Mouse (Mus musculus): Measurements from ENCODE around the gene Pdcd1lg2. TPM values are rescaled to one million over a fixed set of nuclear protein-coding genes. Genes with fewer than 3 reads are reported as not detected.
"Not testable (repeated sequence)": the region's sequence is repeated elsewhere in the genome, so short reads cannot be mapped to it uniquely, and the experiment has no call there.

The Pdcd1lg2 gene
- polyA plus RNA-seq, 1 experiment from 2014 or later, result not detected

- DNase-seq (ENCODE audit: low spot score) (no peak), ATAC-seq (replicated peaks; ENCODE audit: low FRiP score, low read depth) (no peak)
- Histone ChIP-seq H3K9me3 (replicated peaks; ENCODE audit: low read length) (no peaks in the 10 kb centered on the region), H3K36me3 (ENCODE audit: insufficient read depth, low read length) (no peaks in the 10 kb centered on the region), H3K27me3 (ENCODE audit: insufficient read depth, low read length) (no peaks in the 10 kb centered on the region), H3K4me2 (ENCODE audit: low read length) (no peak overlapping the region), H3K4me1 (replicated peaks; ENCODE audit: insufficient read depth, low read length) (no peaks in the 10 kb centered on the region), H3K27ac (no peak overlapping the region), H3K9ac (ENCODE audit: low read depth, low read length) (no peak overlapping the region), H3K4me3 (replicated peaks; ENCODE audit: low read depth, low read length) (no peak overlapping the region)
- TF ChIP-seq CTCF (IDR thresholded peaks at IDR 0.05; ENCODE audit: low read depth), result no peak
- WGBS, result 91% methylated on average over 4 of the region's 4 CpGs
These were observed 8.1 kb upstream of the Pdcd1lg2 start for GRCm38 (mm10) chr19:29402621-29403020.

GRCm38 (mm10) chr19:29403251-29403650 is 7.5 kb upstream of the Pdcd1lg2 start:
- Histone ChIP-seq H3K9me3 (replicated peaks; ENCODE audit: low read length) (no peaks in the 10 kb centered on the region), H3K27me3 (ENCODE audit: insufficient read depth, low read length) (no peaks in the 10 kb centered on the region), H3K4me1 (replicated peaks; ENCODE audit: insufficient read depth, low read length) (no peaks in the 10 kb centered on the region; the same call in 1 of the 2 replicates), H3K4me3 (replicated peaks; ENCODE audit: low read depth, low read length) (no peak overlapping the region), H3K36me3 (ENCODE audit: insufficient read depth, low read length) (no peaks in the 10 kb centered on the region), H3K4me2 (ENCODE audit: low read length) (no peak overlapping the region), H3K9ac (ENCODE audit: low read depth, low read length) (no peak overlapping the region), H3K27ac (no peak overlapping the region)
- TF ChIP-seq CTCF (IDR thresholded peaks at IDR 0.05; ENCODE audit: low read depth), result no peak
- ATAC-seq (replicated peaks; ENCODE audit: low FRiP score, low read depth) (no peak), DNase-seq (ENCODE audit: low spot score) (no peak)
- 77% methylated on average over 4 of the region's 4 CpGs for WGBS

GRCm38 (mm10) chr19:29405388-29405787 is 5.3 kb upstream of the Pdcd1lg2 start:
- Histone ChIP-seq H3K27ac (no peak overlapping the region), H3K36me3 (ENCODE audit: insufficient read depth, low read length) (no peaks in the 10 kb centered on the region), H3K27me3 (ENCODE audit: insufficient read depth, low read length) (no peaks in the 10 kb centered on the region), H3K4me3 (replicated peaks; ENCODE audit: low read depth, low read length) (no peak overlapping the region), H3K9me3 (replicated peaks; ENCODE audit: low read length) (no peaks in the 10 kb centered on the region), H3K4me2 (ENCODE audit: low read length) (no peak overlapping the region), H3K4me1 (replicated peaks; ENCODE audit: insufficient read depth, low read length) (no peaks in the 10 kb centered on the region; the same call in 1 of the 2 replicates), H3K9ac (ENCODE audit: low read depth, low read length) (no peak overlapping the region)
- 45% methylated on average over 2 of the region's 2 CpGs for WGBS
- ATAC-seq (replicated peaks; ENCODE audit: low FRiP score, low read depth) (no peak), DNase-seq (ENCODE audit: low spot score) (no peak)
- no peak for TF ChIP-seq CTCF (IDR thresholded peaks at IDR 0.05; ENCODE audit: low read depth)

DNA sequence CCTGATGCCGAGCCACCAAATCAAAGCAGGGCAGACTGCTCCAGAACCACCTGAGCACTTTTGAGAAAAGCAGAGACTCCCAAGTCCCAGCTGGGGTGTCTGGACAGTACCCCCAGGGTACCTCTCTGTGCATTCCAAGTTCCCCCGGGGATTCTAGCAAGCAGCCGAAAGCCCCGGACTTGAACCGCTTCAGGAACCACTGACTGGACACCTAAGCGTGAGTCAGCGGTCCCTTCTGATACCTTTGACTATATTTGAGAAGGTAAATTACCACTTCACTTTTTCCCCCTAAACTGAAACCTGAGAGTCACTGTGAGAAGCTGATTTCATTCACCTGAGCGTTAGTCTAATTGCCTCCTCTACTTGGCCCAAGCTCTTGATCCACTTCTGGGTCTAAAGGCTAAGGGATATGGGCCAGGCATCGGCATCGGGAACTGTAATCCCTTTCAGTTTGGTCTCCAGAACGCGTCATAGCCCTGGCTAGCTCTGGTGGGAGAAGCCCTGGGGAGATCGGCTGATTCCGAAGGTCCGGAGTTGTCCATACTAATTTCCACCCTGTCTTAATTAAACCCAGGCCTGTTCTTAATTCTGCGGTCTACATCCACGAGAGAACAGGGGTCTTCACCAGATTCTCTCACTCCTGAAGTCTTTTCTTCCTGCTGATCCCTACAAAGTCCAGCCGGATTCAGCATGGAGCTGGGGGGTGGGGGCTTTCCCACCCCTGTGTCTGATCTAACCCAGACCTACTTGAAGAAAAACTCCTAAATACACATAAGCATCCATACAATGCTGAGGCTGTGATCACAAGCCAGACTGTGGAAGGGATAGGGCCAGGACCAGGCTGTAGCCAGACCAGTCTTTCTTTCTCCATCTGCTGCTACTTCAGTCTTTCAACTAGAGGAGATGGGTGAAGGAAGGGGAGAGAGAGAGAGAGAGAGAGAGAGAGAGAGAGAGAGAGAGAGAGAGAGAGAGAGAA is 4.4 kb upstream of the Pdcd1lg2 start:
- H3K27ac ChIP-seq, result no peak overlapping the region
- H3K4me1 ChIP-seq (replicated peaks; ENCODE audit: insufficient read depth, low read length), result no peaks in the 10 kb centered on the region; the same call in 1 of the 2 replicates
- no peak for DNase-seq (ENCODE audit: low spot score)
- no peak overlapping the region for H3K9ac ChIP-seq (ENCODE audit: low read depth, low read length)
- H3K36me3 ChIP-seq (ENCODE audit: insufficient read depth, low read length), result no peaks in the 10 kb centered on the region
- 85% methylated on average over 18 of the region's 18 CpGs for WGBS
- no peaks in the 10 kb centered on the region for H3K27me3 ChIP-seq (ENCODE audit: insufficient read depth, low read length)
- H3K4me2 ChIP-seq (ENCODE audit: low read length), result no peak overlapping the region
- no peak for ATAC-seq (replicated peaks; ENCODE audit: low FRiP score, low read depth)
- TF ChIP-seq CTCF (IDR thresholded peaks at IDR 0.05; ENCODE audit: low read depth), result no peak
- H3K9me3 ChIP-seq (replicated peaks; ENCODE audit: low read length), result no peaks in the 10 kb centered on the region
- no peak overlapping the region for H3K4me3 ChIP-seq (replicated peaks; ENCODE audit: low read depth, low read length)

- Histone ChIP-seq H3K27me3 (ENCODE audit: insufficient read depth, low read length) (no peaks in the 10 kb centered on the region), H3K4me3 (replicated peaks; ENCODE audit: low read depth, low read length) (no peak overlapping the region), H3K4me1 (replicated peaks; ENCODE audit: insufficient read depth, low read length) (no peaks in the 10 kb centered on the region; the same call in 1 of the 2 replicates), H3K36me3 (ENCODE audit: insufficient read depth, low read length) (no peaks in the 10 kb centered on the region), H3K4me2 (ENCODE audit: low read length) (no peak overlapping the region), H3K9me3 (replicated peaks; ENCODE audit: low read length) (no peaks in the 10 kb centered on the region), H3K27ac (no peak overlapping the region), H3K9ac (ENCODE audit: low read depth, low read length) (no peak overlapping the region)
- 58% methylated on average over 6 of the region's 6 CpGs for WGBS
- DNase-seq (ENCODE audit: low spot score) (peak; percentile 66), ATAC-seq (replicated peaks; ENCODE audit: low FRiP score, low read depth) (no peak)
- no peak for TF ChIP-seq CTCF (IDR thresholded peaks at IDR 0.05; ENCODE audit: low read depth)
These were observed 2.0 kb downstream of the Pdcd1lg2 start for GRCm38 (mm10) chr19:29412476-29413420.

GRCm38 (mm10) chr19:29414513-29414912 is 3.8 kb downstream of the Pdcd1lg2 start:
- H3K9me3 ChIP-seq (replicated peaks; ENCODE audit: low read length), result no peaks in the 10 kb centered on the region
- H3K4me3 ChIP-seq (replicated peaks; ENCODE audit: low read depth, low read length), result no peak overlapping the region
- no peak for TF ChIP-seq CTCF (IDR thresholded peaks at IDR 0.05; ENCODE audit: low read depth)
- 0 out of 2 replicates have a peak, but pooled peaks cover 2% of the 10 kb centered on the region for H3K4me1 ChIP-seq (replicated peaks; ENCODE audit: insufficient read depth, low read length)
- no peak for ATAC-seq (replicated peaks; ENCODE audit: low FRiP score, low read depth)
- no peak overlapping the region for H3K27ac ChIP-seq
- H3K9ac ChIP-seq (ENCODE audit: low read depth, low read length), result no peak overlapping the region
- no peak overlapping the region for H3K4me2 ChIP-seq (ENCODE audit: low read length)
- no peak for DNase-seq (ENCODE audit: low spot score)
- no peaks in the 10 kb centered on the region for H3K27me3 ChIP-seq (ENCODE audit: insufficient read depth, low read length)
- 79% methylated on average over 3 of the region's 3 CpGs for WGBS
- H3K36me3 ChIP-seq (ENCODE audit: insufficient read depth, low read length), result no peaks in the 10 kb centered on the region

DNA sequence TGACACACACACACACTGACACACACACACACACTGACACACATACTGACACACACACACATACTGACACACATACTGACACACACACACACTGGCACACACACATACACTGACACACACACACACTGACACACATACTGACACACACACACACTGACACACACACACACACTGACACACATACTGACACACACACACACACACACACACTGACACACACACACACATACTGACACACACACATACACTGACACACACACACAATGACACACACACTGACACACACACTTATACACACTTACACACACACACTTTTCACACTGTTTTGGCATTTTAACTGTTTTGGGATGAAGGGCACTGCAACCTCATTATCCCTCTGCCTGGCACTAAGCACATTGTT is 4.2 kb downstream of the Pdcd1lg2 start:
- not testable (repeated sequence) for H3K4me1 ChIP-seq (replicated peaks; ENCODE audit: insufficient read depth, low read length); H3K9me3 ChIP-seq (replicated peaks; ENCODE audit: low read length); ATAC-seq (replicated peaks; ENCODE audit: low FRiP score, low read depth); H3K27me3 ChIP-seq (ENCODE audit: insufficient read depth, low read length); H3K36me3 ChIP-seq (ENCODE audit: insufficient read depth, low read length); H3K27ac ChIP-seq; H3K4me2 ChIP-seq (ENCODE audit: low read length); H3K4me3 ChIP-seq (replicated peaks; ENCODE audit: low read depth, low read length); H3K9ac ChIP-seq (ENCODE audit: low read depth, low read length); DNase-seq (ENCODE audit: low spot score)

Data from kidney, postnatal 0 days (tissue).